Mouse (Mus musculus): ENCODE results near the gene Map2k2.

Gene Map2k2

DNA sequence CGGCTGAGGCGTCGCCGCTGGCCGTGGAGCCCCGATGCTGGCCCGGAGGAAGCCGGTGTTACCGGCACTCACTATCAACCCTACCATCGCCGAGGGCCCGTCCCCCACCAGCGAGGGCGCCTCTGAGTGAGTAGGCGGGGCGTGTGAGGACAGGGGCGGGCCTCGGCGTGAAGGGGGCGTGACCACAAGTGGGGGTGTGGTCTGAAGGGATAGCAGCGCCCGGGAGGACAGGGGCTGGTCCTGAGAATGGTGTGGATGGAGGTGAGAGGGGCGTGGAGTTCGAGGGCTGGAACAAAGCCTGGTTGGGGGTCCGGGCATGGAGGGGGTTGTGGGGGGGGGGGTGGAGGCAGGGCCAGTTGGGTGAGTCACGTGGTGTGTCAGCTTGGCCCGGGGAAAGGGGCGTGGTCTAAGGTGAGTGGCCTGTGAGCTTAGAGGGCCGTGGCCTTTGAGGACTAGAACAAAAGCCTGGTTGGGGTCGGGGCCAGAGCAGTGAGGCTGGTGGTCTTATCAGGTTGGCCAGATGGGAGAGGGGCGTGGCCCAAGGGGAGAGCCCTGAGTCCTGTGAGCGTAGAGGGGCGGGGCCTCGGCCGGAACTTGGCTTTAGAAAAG, 502 bp downstream of the Map2k2 start:
- peak; percentile 81 for DNase-seq

DNA sequence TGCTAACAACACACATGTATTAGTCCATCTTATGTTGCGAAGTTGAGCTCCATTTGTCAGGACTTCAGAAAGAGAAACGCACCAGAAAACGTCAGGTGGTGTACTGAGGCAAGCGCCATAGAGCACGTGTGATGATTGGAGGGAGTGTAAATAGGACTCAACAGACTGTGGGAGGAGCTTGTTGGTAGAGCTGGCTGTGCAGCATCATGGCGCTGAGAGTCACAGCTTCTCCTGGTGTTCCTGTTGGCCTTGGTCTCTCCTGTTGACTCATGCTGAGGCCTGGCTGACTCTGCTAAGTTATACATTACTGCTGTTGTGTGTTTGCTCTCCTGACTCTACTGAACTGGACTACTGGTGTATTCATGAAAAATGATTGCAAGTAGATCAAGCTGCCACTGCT, 7.2 kb downstream of the Map2k2 start:
- no peak for DNase-seq

DNA sequence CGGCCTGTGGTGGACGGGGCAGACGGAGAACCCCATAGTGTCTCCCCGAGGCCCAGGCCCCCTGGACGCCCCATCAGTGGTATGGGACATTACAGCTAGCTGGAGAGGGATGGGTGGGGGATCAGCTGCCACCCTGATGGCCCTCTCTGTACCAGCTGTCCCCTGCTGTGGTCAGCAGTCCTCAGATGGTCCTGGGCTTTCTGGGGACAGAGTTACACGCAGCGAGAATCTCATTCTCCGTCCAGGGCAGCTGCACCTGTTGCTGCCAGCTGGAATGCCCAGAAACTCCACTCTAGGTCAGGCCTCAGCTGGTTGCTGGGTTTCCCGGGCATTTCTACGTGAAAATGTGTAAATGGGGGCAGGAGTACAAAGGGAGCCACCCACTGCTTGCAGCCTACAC, 13.9 kb downstream of the Map2k2 start:
- no peak for DNase-seq

DNA sequence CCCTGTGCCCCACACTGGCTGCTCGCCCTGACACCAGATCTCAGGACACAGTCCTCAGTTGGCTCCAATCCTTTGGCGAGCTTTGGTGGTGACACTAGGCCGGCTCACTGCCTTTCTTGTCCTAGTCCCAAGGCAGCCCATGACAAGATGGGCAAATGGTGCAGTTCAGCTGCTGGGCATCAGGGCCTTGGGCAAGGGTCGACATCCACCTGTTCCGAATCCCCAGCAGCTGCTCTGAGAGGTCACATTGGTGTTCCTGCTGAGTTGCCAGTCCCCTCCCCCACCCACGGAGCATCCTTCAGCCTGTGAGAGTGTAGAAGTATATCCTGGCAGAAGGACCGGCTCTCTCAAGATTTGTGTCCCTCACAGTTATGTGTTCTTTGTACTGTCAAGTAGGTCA, 14.9 kb downstream of the Map2k2 start:
- DNase-seq = no peak

DNA sequence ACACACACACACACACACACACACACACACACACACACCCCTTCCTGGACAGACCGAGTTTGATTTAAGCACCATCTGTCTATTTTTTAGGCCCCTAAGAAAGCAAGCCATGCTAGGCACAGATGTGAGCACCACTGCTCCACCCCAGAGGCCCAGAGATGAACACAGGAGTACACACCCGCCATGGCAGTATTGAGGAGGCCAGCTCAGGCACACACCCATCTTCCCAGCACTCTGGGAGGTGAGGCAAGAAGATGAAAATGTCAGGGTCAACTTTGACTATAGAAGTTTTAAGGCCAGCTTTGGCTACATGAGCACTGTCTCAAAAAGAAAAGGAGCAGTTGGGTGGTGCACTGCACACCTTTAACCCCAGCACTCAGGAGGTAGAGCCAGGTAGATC, 17.2 kb downstream of the Map2k2 start:
- no peak for DNase-seq

DNA sequence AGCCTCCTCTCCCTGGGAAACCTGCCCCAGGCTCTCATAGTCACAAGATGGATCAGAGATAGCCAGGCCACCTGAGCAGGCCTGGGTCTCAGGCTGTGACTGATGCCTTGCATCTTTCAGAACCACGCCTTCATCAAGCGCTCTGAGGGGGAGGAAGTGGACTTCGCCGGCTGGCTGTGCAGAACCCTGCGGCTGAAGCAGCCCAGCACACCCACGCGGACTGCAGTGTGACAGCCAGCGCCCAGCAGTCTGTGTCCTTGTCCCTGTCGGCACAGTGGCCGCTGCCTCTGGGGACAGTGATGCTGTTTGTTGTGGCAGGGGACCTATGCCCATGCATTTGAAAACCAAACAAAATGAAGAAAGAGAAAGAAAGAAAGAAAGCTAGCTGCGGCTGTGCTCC, 17.8 kb downstream of the Map2k2 start:
- no peak for DNase-seq

DNA sequence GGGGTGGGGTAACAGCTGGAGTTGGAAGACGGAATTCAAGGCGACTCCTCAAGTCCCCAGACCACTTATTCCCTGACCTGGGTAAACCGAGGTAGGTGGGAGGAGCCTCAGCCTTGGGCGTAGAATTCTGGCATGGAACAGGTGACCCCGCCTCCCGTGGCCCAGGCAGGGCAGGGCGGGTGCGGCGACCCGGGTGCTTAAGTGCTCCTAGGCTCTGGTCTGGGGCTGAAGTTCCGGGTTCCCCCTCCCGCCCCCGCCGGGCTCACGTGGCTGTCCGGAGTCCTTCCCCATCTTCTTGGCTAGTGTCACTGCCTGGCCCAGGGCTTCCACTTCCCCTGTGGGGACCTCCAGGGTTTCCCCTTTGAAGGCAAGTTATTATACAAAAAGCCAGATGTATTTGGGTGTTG, 28.5 kb downstream of the Map2k2 start:
- peak; percentile 53 for DNase-seq

DNA sequence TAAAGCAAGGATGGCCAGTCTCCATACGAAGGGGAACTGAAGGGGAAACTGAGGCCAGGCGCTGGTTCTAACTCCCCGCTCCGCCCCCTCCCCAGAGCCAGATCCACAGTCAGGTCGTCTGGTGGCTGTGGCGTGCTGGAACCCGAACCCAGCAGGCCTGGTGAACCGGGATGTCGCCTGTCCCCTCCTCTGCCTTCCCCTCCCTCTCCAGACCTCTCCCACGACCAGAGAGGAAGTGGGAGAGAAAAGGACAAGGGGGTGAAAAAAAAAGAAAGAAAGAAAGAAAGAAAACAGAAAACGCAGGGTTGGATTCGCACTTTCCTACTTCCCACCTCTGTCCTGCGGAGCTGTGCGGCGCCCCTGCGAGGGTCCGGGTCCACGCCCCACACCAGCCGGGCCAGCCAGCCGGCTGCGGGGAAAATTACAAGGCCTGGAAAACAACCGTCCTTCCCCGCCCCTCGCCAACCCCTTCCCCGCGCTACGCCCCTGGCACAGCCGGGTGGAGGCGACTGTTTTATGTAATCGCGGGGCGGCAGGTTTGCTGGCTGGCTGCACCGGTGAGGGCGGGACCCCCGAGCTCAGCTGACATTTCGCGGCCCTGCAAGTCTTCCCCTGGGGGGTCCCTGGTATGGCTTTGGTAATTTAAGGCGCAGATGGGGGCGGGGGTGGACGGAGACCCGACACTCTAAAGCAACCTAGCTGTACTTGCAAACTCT, 29.4 kb downstream of the Map2k2 start, which contains the start of gene Zbtb7a:
Gene Zbtb7a (plus strand): TSS at position 255 of the 716 bp plus-strand sequence.
- peak; percentile 58 for DNase-seq

DNA sequence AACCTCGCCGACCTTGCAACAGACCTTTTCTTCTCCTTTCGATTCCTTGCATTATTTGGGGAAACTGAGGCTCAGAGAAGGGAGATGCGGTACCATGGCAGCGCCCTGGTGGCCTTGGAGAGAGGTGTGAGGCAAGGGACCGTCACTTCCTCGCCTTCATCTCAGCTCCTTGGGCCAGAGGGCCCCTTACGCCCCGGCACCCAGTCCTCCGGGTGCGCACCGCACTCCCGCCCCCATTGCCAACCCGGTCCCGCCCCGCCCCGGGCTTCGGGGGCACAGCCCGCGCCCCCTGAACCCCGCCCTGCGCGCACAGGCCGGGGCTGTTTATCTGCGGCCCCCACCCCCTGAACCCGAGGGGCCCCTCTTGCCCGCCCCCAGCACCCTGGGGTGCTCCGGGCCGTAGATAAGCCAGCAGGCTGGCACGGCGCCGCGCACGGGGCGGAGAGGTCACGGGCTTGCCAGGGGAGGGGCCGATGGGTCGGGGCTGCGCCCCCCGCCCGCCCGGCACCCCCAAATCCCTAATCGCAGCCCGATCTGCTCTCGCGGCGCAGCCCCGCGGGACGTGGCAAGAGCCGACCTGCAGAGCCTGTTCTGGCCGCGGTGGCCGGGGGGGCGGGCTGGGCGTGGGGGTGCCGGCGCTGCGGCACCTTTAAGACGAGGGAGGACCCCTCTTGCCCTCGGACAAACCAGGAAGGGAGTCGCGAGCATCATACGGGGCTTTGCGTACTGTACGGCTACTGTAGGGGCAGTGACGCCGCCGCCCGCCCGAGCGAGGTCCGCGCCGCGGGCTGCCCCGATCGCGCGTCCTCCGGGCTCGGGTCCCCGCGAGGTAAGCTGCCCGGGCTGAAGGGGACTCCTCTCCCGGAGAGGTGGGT, 30.4 kb downstream of the Map2k2 start:
- DNase-seq = peak; percentile 71

DNA sequence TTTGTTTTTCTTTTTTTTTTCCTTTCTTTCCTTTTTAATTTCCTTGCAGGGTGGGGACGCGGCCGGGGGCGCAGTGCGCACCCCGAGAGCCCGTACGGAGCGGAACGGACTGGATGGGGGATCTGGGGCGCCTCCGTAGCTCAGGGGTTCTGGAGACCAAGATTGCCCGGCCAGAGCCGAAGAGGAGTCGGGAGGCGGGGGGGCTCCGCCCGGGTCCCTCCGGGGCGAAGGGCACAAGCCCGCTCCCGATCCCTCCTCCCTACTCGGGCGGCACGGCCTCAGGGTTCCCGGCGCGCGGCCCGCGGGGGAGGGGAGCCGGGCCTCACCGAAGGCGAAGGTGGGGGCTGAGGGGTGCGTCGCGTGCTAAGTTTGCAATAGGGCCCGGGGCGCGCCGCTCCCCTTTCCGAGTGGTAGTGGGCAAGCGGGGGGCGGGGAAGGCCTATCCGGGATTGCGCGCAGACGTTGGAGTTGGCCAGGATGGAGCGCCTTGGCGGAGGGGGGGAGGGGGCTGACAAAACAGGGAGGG, 31.1 kb downstream of the Map2k2 start:
- peak; percentile 87 for DNase-seq

DNA sequence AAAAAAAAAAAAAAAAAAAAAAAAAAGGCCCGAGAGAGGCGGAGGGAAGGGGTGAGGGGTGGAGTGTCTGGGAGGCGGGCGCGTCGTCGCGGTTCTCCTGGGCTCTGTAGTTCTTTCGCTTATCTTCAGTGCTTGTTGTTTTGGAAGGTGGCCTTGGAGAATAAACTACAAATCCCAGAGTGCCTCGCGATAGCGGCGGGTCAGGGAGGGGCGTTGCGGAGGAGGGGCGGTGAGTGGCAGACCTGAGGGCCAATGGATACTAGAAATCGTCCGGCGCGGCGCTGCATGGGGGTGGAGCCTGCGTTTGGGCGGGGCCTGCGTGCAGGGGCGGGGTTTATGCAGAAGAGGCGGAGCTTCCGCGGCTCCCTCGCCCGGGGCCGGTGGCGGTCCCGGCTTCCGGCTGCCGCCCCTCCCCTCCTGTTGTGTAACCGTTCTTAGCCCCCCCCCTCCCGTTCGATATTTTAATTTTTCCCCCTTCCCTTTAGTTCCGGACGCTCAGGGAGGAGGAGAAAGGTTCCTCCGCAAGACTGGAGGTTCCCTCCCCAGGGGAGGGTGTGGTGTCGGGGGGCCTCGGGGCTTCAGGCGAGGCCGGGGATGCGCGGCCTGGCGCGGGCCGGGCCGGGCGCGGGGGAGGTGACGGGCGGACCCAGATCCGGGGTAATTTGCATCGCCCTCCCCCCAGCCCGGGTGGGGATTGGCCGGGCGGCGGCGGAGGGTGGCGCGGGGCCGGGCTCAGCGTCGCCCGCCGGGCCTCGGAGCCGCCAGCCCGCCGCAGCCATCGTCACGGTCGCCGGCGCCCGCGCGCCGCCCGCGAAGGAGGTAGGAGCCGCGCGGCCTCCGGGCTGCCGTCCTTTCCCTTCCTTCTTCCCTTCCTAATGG, 31.8 kb downstream of the Map2k2 start:
- DNase-seq = peak; percentile 99

DNA sequence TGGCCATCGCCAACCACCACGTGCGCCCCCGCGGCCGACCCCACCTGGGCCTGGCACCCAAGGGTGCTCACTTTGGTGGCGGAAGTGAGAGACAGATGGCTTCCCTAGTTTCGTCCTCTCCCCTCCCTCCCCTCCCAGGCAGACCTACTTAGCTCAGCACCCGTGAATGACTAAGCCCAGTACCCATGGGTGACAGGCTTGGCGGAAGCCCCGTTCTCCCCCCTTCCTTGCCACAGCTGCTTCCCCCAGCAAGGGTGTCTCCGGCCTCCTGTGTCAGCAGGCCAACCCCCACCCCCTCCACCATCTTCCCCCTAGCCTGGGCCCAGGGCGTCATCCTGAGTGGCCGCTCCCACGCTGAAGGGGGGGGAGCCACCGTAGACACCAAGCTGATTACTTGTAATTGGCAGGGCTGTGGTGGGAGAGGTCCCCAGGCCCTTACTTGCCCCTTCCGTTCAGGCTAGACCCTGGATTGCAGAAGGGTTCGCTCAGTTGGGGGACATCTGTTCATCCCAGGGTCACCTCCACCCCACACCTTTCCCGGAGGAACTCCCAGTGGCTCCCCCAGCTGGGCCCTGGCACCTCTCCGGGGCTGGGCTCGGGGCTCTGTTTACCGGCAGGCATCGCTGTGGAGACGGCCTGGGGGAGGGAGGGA, 32.5 kb downstream of the Map2k2 start:
- peak; percentile 67 for DNase-seq

DNA sequence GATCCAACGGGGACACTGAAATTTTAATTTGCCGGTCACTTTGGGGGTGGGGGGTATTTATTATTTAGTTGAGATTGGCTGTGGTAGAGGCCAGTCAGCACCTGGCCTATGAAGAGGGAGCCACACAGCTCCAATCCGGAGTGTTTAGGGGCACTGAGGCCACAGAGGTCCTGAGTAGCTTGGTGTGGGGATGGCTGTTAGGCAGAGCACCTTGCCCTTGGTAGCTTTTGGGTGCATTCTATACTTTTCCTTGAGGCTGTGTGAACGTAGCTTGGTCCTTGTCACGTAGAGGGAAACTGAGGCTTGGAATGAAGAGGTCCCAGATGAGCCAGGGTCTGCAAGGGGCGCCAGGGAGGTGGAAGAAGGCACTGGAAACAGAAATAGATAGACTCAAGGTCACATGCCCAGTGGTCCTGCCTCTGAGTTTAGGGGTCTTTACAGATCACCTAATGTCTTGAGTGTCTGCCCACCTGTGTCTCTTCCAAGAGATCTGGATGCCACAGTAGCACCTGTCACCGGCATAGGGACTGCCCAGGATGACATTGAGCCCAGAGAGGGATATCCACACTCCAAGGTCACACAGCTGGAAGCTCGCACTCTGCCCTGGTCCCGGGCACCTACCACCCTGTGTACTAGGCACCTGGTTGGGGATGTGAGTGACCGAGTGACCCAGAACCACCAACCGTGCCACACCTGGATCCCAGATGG, 33.3 kb downstream of the Map2k2 start:
- peak; percentile 47 for DNase-seq

DNA sequence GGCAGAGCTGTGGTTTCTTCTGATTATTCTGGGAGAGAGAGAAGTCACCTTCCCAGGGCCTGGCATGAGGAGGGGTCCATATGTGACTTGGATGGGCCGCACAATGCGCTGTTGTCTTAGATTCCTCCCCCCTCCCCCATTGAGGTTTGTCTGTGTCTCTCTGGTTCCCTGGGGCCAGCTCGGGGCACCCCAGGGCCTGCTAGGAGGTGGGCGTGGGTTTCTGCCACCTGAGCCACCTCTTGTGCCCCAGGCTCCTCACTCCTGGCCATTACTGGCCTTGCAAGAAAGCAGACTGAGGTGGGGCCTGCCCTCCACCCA, 33.8 kb downstream of the Map2k2 start:
- DNase-seq = no peak

DNA sequence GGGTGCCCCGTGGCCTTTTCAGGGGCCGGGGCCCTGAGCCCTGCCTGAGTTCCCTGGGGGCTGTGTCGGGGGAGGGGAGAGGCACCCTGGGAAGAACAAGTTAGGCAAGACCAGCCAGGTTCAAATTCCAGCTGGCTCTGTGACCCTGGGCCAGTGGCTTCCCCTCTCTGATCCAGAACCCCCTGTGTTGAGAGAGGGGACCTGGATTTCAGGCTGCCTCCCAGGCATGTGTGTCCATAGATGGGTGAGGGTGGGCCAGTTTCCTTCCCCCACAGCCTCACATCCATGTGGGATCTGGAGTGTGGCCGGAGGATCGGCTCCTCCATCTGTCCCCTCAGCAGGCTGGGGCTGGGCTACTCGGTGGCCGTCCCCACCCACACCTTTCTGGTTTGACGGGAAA, 34.3 kb downstream of the Map2k2 start:
- DNase-seq = peak; percentile 57

DNA sequence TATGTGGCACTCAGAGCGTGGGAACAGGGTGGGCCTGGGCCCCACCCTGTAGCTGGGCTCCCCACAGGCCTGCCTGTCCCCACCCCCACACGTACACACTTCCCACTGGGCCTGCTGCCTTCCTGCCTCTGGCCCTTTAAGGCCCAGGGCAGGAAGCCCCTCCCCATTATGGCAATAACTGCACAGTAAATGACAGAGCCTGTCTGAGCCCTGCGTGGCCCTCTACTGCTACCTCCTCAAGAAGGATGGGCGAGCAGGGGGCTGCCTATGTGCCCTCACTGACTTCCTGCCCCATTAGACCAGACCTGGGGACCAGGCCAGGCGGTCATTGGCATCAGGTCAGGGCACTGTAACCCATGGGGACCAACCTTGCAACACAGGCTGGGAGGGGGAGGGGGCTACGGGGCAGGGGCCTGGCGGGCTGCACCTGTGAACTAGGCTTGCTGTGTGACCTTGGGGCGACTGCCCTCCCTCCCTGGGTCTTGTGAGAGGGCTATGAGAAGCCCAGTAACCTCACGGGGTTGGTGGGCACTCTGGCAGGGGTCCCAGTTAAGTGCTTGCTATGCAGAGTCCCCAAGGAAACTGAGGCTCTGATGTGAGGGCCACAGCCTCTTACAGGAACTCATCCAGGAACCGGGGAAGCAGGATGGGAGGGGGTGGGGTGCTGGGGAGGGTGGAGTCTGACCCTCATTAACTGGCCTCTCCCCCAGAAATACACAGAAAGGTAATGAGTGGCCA, 35.2 kb downstream of the Map2k2 start:
- DNase-seq = peak; percentile 48

DNA sequence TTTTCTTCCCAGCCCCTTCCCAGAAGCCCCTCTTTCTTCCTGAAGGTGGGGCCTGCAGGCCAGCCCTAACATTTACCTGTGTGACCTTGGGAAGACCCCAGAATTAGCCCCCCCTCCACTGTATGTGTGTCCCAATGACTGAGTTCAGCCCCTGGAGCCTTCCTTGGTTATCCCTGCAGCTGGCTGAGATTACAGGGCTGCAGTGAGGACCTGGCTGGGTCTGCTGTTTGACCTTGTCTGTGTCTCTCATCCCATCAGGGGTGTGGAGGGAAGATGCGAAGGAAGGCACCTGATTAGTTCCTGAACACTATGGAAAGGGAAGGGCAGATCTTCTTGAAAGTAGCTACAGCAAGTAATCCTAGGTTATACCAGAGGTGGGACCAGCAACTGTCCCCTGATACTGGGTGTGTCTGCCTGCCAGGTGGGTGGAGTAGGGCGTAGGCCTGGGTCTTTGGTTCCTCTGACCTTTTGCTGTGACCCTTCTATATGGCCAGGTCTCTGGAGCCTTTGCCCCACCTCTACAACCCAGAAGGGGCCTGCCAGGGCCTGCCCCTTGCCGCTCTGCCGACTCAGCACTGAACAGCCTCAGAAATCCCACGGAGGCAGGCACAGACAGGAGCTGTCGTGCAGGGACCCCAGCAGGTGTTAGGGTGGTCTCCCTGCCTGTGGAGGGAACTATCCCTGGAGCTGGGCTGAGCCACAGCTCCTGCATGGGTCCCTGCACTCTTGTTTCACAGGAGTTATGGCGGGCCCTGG, 35.9 kb downstream of the Map2k2 start:
- DNase-seq = no peak

DNA sequence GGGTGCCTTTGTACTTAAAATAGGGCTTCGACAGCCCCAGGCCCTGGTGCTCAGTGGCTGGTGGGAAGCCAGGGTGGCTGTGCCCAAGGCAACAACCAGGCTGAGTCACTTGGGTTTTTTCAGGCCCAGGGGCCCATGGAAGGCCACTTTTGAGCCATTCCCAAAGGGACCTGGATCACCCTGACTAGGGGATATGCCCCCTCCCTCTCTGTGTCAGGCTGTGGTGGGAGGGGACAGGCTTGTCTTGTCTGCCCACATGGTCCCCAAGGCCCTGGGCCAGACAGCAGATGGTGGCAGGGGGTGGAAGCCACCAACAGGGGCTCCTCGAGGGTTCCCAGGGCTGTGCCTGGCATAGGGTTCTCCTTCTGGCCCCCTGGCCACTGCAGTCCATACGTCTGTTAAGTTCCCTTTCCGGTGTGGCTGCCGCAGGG, 36.9 kb downstream of the Map2k2 start:
- peak; percentile 45 for DNase-seq

DNA sequence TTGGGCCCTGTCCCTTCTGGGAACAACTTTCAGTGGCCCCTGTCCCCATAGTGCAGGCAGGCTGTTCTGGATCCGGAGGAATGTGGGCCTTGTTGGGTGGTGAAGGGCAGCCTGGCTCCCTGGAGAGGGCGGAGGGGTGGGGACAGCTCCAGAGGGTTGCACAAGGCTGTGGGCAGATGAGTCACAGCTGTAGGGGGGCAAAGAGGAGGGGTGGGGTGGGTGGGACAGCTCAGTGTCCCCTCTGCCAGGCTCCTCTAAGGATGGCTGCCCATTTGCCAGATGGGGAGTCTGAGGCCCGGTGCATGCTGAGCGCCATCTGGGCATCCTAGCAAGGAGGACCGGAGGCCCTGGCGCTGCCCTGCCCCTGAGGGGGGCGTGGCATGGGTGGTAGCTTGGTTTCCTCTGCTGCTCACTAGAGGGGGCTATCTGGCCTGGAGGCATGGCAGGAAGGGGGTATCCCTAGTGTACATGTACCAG, 37.5 kb downstream of the Map2k2 start:
- peak; percentile 70 for DNase-seq
